Mouse (Mus musculus) kidney, postnatal 14 days (tissue): ENCODE data around the gene Gpt2.
A peak's percentile ranks its signal among the peaks of the same experiment; 100 is the strongest.

Experiments
- DNase-seq: peaks from one replicate; pipeline ENCODE4 v3.0.0; 2022; ENCODE audit warnings: mixed read lengths

Gpt2 gene

GRCm38 (mm10) chr8:85492125-85492875, at the start of gene Gpt2:
Gpt2 (plus strand) TSS chr8:85492576.
- peak; percentile 95 for DNase-seq

- no peak for DNase-seq
Observed at GRCm38 (mm10) chr8:85444092-85444491, 48.3 kb upstream of the Gpt2 start.

GRCm38 (mm10) chr8:85445936-85446685, 46.3 kb upstream of the Gpt2 start:
- no peak for DNase-seq

GRCm38 (mm10) chr8:85450335-85450734, 42.0 kb upstream of the Gpt2 start:
- DNase-seq, result no peak

GRCm38 (mm10) chr8:85452328-85452727, 40.0 kb upstream of the Gpt2 start:
- DNase-seq, result no peak

GRCm38 (mm10) chr8:85453256-85453655, 39.1 kb upstream of the Gpt2 start:
- no peak for DNase-seq

- DNase-seq, result no peak
Observed at GRCm38 (mm10) chr8:85454750-85455149, 37.6 kb upstream of the Gpt2 start.

GRCm38 (mm10) chr8:85456536-85456935, 35.8 kb upstream of the Gpt2 start:
- peak; percentile 71 for DNase-seq

GRCm38 (mm10) chr8:85459582-85459981, 32.8 kb upstream of the Gpt2 start:
- no peak for DNase-seq

- DNase-seq, result peak; percentile 27
Observed at GRCm38 (mm10) chr8:85460804-85461203, 31.6 kb upstream of the Gpt2 start.

GRCm38 (mm10) chr8:85461377-85461776, 31.0 kb upstream of the Gpt2 start:
- DNase-seq, result no peak

- peak; percentile 55 for DNase-seq
Observed at GRCm38 (mm10) chr8:85462441-85462840, 29.9 kb upstream of the Gpt2 start.

GRCm38 (mm10) chr8:85464316-85464715, 28.1 kb upstream of the Gpt2 start:
- no peak for DNase-seq

GRCm38 (mm10) chr8:85466056-85466455, 26.3 kb upstream of the Gpt2 start:
- DNase-seq, result no peak

GRCm38 (mm10) chr8:85470753-85471152, 21.6 kb upstream of the Gpt2 start:
- DNase-seq, result no peak

GRCm38 (mm10) chr8:85472800-85473199, 19.6 kb upstream of the Gpt2 start:
- no peak for DNase-seq

GRCm38 (mm10) chr8:85473246-85473645, 19.1 kb upstream of the Gpt2 start:
- DNase-seq, result peak; percentile 59

- DNase-seq, result no peak
Observed at GRCm38 (mm10) chr8:85474924-85475323, 17.5 kb upstream of the Gpt2 start.

- no peak for DNase-seq
Observed at GRCm38 (mm10) chr8:85476970-85477545, 15.3 kb upstream of the Gpt2 start.

GRCm38 (mm10) chr8:85478397-85478796, 14.0 kb upstream of the Gpt2 start:
- DNase-seq, result no peak

GRCm38 (mm10) chr8:85479710-85480109, 12.7 kb upstream of the Gpt2 start:
- no peak for DNase-seq

- DNase-seq, result peak; percentile 30
Observed at GRCm38 (mm10) chr8:85481900-85482299, 10.5 kb upstream of the Gpt2 start.

GRCm38 (mm10) chr8:85482427-85482826, 9.9 kb upstream of the Gpt2 start:
- DNase-seq, result no peak
